Mouse (Mus musculus): Measurements from ENCODE around the gene Celsr1. TPM values are rescaled to one million over a fixed set of nuclear protein-coding genes. Genes with fewer than 3 reads are reported as not detected.

Gene Celsr1
- total RNA-seq, 2 experiments from 2014 or later: 3.8 to 9.0 TPM

DNA sequence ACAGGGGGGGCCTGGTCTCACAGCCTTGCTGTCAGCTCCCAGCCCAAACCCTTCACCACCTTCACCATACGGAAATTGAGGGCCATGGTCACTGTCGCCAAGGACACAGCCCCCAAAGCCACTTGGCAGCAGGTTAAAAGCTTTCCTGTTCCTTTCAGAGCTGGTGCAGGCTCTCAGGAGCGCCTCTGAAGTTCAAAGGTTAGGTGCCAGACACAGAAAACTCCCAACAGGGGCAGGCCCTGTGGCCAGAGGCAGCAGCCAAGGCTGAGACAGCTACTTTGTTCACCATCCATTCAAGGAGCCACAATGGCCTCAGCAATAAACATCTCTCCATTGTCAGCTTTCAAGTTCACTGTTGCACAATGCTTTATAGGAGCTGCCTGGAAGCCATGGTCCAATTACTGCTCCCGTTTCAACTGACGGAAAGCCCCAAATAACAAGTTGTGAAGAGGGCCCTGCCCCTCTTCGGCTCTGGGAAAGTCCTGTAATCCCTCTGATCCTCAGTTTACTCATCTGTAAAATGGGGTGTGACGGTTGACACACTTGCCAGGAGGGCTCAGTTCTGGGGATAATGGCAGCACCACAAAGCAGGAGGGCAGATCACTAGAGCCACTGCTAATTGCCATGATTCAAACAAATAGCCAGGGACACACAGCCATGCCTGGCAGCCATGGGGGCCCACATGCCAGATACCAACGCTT is 114.2 kb downstream of the Celsr1 start:
- ATAC-seq (replicated peaks; ENCODE audit: low FRiP score, low TSS enrichment, poor library complexity, severe bottlenecking): no peak

GRCm38 (mm10) chr15:85913605-85914004 is 120.0 kb downstream of the Celsr1 start:
- ATAC-seq (replicated peaks; ENCODE audit: low FRiP score, low TSS enrichment, poor library complexity, severe bottlenecking): peak; percentile 50; the same call in 1 of the 2 replicates

DNA sequence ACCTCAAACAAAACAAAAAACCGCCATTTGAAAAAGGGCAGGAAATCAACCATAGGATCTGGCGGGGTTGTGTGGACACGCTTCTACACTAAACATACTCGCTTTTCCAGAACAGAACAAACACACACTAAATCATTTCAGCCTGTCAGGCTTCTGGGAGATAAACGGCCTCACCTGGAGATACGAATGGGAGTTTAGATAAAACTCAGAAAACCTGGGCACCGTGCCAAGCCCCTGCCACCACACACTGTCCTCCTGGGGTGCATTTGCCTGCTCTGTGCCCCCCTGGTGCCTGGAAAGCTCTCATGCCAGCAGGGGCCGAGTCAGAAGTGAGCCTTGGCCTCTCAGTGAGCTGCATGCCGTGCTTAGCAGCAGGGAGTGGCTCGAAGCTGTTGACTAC is 123.6 kb downstream of the Celsr1 start:
- ATAC-seq (replicated peaks; ENCODE audit: low FRiP score, low TSS enrichment, poor library complexity, severe bottlenecking): peak; percentile 39

DNA sequence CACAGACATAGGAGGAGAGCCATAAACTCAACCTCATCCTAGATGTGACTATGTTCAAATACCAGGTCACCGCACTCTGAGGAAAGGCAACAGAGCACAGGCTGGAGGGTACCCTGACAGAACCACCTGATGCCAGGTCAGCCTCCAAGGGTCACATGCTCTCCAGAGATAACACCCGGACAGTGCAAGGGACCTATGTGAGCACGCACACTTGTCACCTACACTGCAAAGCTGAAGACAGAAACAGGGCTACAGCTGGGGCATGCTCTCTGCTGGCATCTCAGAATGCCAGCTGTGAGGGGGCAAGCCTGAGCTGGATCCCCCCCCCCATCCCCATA is 124.1 kb downstream of the Celsr1 start:
- 0 out of 2 replicates have a peak, but pooled peaks have one; percentile 26 for ATAC-seq (replicated peaks; ENCODE audit: low FRiP score, low TSS enrichment, poor library complexity, severe bottlenecking)

GRCm38 (mm10) chr15:85908660-85909491 is 124.7 kb downstream of the Celsr1 start:
- peak; percentile 22; the same call in 1 of the 2 replicates for ATAC-seq (replicated peaks; ENCODE audit: low FRiP score, low TSS enrichment, poor library complexity, severe bottlenecking)

DNA sequence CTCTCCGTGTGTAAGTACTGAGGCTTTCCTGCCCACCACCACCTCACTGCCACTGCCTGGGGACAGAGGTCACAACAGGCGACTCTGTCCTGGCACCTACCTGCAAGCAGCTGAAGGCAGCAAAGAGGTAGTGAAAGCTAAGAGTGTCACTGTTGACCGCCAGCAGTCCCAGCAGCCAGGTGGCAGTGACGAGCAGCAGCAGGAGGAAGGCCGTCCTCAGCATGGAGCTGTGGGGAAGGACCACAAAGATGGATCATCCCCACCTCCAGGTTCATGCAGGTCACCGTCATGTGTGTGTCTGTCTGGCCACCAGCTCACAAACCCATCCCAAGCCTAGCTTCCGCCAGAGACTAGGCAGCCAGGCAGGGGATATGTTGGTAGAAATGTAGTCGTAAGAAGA is 129.8 kb downstream of the Celsr1 start:
- ATAC-seq (replicated peaks; ENCODE audit: low FRiP score, low TSS enrichment, poor library complexity, severe bottlenecking): no peak

GRCm38 (mm10) chr15:85902505-85902904 is 131.1 kb downstream of the Celsr1 start:
- ATAC-seq (replicated peaks; ENCODE audit: low FRiP score, low TSS enrichment, poor library complexity, severe bottlenecking): no peak

DNA sequence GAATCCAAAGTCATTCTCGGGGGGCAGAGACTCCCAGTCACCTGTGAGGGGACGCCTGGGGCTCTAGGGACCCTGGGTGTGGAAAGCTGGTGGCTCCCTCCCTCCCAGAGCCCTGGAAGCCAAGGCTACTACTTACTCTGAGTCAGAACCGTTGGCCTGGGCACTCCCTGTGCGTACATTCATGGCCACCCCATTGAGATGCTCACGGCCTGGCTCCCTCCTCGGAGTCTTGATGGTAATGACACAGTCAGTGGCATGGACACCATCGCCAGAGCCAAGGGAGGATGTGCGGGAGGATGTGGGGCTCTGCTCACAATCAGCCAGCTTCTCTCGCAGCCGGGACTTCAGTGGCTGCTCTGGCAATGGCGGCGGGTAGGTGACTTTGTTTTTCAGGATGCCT is 132.8 kb downstream of the Celsr1 start:
- ATAC-seq (replicated peaks; ENCODE audit: low FRiP score, low TSS enrichment, poor library complexity, severe bottlenecking): no peak

DNA sequence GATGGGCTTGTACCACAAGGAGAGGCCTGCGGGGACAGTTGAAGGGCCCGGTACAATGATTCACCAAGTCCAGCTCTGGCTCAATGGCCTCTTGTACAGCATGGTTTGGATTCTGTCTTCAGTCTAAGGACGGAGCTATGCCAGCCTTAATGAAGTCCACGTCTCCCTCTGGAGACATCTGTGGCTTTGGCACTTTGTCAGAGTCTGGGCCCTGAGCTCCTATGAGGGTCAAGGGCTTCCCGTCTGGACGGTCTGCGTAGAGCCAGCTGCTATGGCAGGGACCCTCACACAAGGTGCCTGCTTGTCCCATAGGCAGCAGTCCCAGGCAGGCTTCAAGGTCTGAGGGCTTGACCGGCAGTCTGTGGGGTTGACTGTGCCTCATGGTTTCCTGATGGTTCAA is 133.3 kb downstream of the Celsr1 start:
- ATAC-seq (replicated peaks; ENCODE audit: low FRiP score, low TSS enrichment, poor library complexity, severe bottlenecking): no peak

GRCm38 (mm10) chr15:85899396-85899795 is 134.2 kb downstream of the Celsr1 start:
- no peak for ATAC-seq (replicated peaks; ENCODE audit: low FRiP score, low TSS enrichment, poor library complexity, severe bottlenecking)

DNA sequence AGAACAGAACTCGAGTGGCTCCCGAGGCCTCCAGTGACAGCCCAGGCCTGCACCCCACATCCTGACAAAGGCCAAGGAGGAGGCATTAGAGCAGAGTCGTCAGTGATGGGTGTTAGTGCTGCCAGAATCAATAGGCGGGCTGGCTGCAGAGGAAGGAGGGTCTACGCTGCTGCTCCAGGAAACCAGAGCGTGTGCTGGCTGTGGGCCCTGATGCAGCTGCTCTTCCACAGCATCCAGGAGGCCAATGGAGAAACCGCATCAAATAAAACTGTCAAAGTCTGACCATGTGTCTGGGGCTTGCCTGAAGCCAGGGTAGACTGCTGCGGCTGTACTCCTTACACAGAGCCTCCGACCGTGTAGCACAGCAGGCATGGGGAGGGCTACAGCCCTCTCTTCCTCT is 136.5 kb downstream of the Celsr1 start:
- ATAC-seq (replicated peaks; ENCODE audit: low FRiP score, low TSS enrichment, poor library complexity, severe bottlenecking): no peak

GRCm38 (mm10) chr15:85896284-85896683 is 137.3 kb downstream of the Celsr1 start:
- ATAC-seq (replicated peaks; ENCODE audit: low FRiP score, low TSS enrichment, poor library complexity, severe bottlenecking): peak; percentile 69; the same call in 1 of the 2 replicates

DNA sequence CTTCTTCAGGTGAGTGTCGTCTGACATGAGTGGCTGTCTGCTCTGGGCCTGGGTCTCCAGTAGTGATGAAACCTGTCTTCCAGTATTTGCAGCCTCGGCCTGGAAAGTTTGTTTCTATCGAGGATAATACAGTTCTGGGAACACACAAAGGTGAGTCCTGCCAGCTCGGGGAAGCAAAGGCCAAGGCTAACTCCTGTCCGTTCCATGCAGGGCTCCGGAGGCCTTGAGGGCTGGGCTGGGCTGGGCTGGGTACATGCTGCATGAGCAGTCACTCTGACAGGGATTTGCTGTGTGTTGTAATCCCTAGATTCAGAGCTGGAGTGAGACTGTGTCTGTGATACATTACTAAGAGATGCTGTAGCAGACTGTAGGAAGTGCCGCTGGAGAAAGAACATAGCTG is 139.7 kb downstream of the Celsr1 start:
- no peak for ATAC-seq (replicated peaks; ENCODE audit: low FRiP score, low TSS enrichment, poor library complexity, severe bottlenecking)

- no peak for ATAC-seq (replicated peaks; ENCODE audit: low FRiP score, low TSS enrichment, poor library complexity, severe bottlenecking)
Observed at GRCm38 (mm10) chr15:85892498-85893118, 141.0 kb downstream of the Celsr1 start.

- no peak for ATAC-seq (replicated peaks; ENCODE audit: low FRiP score, low TSS enrichment, poor library complexity, severe bottlenecking)
Observed at GRCm38 (mm10) chr15:85891971-85892370, 141.6 kb downstream of the Celsr1 start.

- 0 out of 2 replicates have a peak, but pooled peaks have one; percentile 51 for ATAC-seq (replicated peaks; ENCODE audit: low FRiP score, low TSS enrichment, poor library complexity, severe bottlenecking)
Observed at GRCm38 (mm10) chr15:85889235-85889634, 144.3 kb downstream of the Celsr1 start.

- ATAC-seq (replicated peaks; ENCODE audit: low FRiP score, low TSS enrichment, poor library complexity, severe bottlenecking): no peak
Observed at GRCm38 (mm10) chr15:85885606-85886005, 148.0 kb downstream of the Celsr1 start.

DNA sequence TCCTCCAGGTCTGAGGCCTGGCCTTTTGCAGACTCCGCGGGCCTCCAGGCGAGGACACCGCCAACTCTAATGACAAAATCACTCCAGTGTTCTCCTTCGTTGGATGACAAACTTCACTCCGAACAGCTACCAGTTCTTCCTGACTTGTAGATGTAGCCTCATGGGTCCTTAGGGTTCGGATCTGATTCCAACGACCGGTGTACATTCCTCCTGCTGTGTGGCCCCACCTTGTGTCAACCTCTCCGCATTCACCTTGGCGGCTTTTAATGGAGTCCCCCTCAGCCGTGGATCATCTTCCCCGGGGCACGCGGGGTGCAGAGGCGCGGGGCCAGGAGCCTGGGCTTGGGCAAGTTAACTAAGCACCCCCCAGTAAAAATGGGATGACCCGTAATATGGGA is 154.1 kb downstream of the Celsr1 start:
- ATAC-seq (replicated peaks; ENCODE audit: low FRiP score, low TSS enrichment, poor library complexity, severe bottlenecking): peak; percentile 15; the same call in 1 of the 2 replicates

- ATAC-seq (replicated peaks; ENCODE audit: low FRiP score, low TSS enrichment, poor library complexity, severe bottlenecking): peak; percentile 81
Observed at GRCm38 (mm10) chr15:85878848-85879497, 154.6 kb downstream of the Celsr1 start, which contains the start of gene Trmu. Gene Trmu (plus strand): TSS chr15:85879312.

DNA sequence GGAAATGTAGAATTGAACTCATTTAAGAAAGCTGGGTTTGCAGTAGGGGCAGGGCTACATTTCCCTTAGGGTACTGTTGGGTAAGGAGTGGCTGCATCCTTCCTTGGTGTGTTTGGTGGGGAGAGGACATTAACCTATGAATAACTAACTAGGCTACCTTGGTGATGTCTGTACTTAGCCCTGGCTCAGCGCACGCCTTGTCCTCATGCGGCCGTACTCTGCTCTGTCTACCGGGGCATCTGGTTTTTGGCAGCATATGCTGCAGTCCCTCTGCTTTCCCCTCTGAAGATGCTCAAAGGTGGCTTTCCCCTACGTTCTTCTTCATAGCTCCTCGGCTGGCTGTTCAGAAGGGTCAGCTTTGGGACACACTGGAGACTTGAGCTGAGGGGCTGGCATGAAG is 156.2 kb downstream of the Celsr1 start:
- no peak for ATAC-seq (replicated peaks; ENCODE audit: low FRiP score, low TSS enrichment, poor library complexity, severe bottlenecking)

All from megakaryocyte-erythroid progenitor cell, adult 5-6 weeks (primary cell).